Mouse (Mus musculus) neural tube, embryonic 15.5 days (tissue): ENCODE measurements at regions not wholly inside any gene's neighbourhood (a gene's known extent, or its start where the extent isn't known, plus 50 kb on each side); places are given as distances from the start of the nearest gene placed in this dataset.

Experiments used
- ATAC-seq: fragments of 200-750 bp; cut with Nextera tagmentation; 2 replicates; pipeline ENCODE4 v1.8.0; 2017; ENCODE audit warnings: mild to moderate bottlenecking, moderate TSS enrichment, moderate library complexity; ENCODE audit not compliant: low FRiP score
- H3K27ac ChIP-seq: fragments of 300-500 bp; sonication (generic); replicated peaks from 2 replicates; pipeline ENCODE4 v1.5.1; 2015; ENCODE audit warnings: mild to moderate bottlenecking, inconsistent platforms
- H3K27me3 ChIP-seq: fragments of 300-500 bp; sonication (generic); replicated peaks from 2 replicates; pipeline ENCODE4 v1.6.1; 2015; ENCODE audit warnings: inconsistent platforms
- H3K36me3 ChIP-seq: fragments of 300-500 bp; sonication (generic); 2 replicates; pipeline ENCODE4 v1.6.1; 2015; ENCODE audit warnings: inconsistent platforms
- H3K4me1 ChIP-seq: fragments of 300-500 bp; sonication (generic); 2 replicates; pipeline ENCODE4 v1.6.1; 2015; ENCODE audit warnings: inconsistent platforms
- H3K4me2 ChIP-seq: fragments of 300-500 bp; sonication (generic); 2 replicates; pipeline ENCODE4 v1.6.1; 2015; ENCODE audit warnings: inconsistent platforms, mild to moderate bottlenecking, moderate library complexity
- H3K4me3 ChIP-seq: fragments of 300-500 bp; sonication (generic); replicated peaks from 2 replicates; pipeline ENCODE4 v1.5.1; 2015; ENCODE audit warnings: mild to moderate bottlenecking, inconsistent platforms
- H3K9ac ChIP-seq: fragments of 300-500 bp; sonication (generic); replicated peaks from 2 replicates; pipeline ENCODE4 v1.6.1; 2015; ENCODE audit warnings: mild to moderate bottlenecking, inconsistent platforms
- H3K9me3 ChIP-seq: fragments of 300-500 bp; sonication (generic); replicated peaks from 2 replicates; pipeline ENCODE4 v1.6.1; 2016; ENCODE audit warnings: inconsistent platforms
- WGBS: fragments of 180-500 bp; shearing (Covaris S2); methylation state at CpG from one replicate; pipeline ENCODE4 v1.1.7; 2015; ENCODE audit warnings: mixed read lengths; 5-methylcytosine and 5-hydroxymethylcytosine counted together

GRCm38 (mm10) chr8:103921621-103922020 lies 179.8 kb upstream of the Cdh5 start:
- no peak overlapping the region for H3K27ac ChIP-seq
- H3K27me3 ChIP-seq: no peaks in the 10 kb centered on the region
- H3K4me1 ChIP-seq: no peaks in the 10 kb centered on the region
- no peak overlapping the region for H3K4me2 ChIP-seq
- H3K4me3 ChIP-seq: no peak overlapping the region
- no peak overlapping the region for H3K9ac ChIP-seq
- WGBS: 85% methylated on average over 4 of the region's 4 CpGs
- no peaks in the 10 kb centered on the region for H3K9me3 ChIP-seq
- no peaks in the 10 kb centered on the region for H3K36me3 ChIP-seq
- ATAC-seq: no peak

GRCm38 (mm10) chr8:103922746-103923145 lies 178.7 kb upstream of the Cdh5 start:
- Histone ChIP-seq H3K27ac (no peak overlapping the region), H3K27me3 (no peaks in the 10 kb centered on the region), H3K4me2 (no peak overlapping the region), H3K9ac (no peak overlapping the region), H3K4me1 (no peaks in the 10 kb centered on the region), H3K9me3 (no peaks in the 10 kb centered on the region), H3K36me3 (no peaks in the 10 kb centered on the region), H3K4me3 (no peak overlapping the region)
- no peak for ATAC-seq
- WGBS: 85% methylated on average over 2 of the region's 2 CpGs

GRCm38 (mm10) chr8:103932681-103933080 lies 168.7 kb upstream of the Cdh5 start:
- no peak for ATAC-seq
- no peak overlapping the region for H3K9ac ChIP-seq
- no peaks in the 10 kb centered on the region for H3K9me3 ChIP-seq
- 98% methylated on average over 1 of the region's 1 CpGs for WGBS
- no peak overlapping the region for H3K27ac ChIP-seq
- no peak overlapping the region for H3K4me3 ChIP-seq
- no peaks in the 10 kb centered on the region for H3K36me3 ChIP-seq
- H3K4me1 ChIP-seq: no peaks in the 10 kb centered on the region
- no peaks in the 10 kb centered on the region for H3K27me3 ChIP-seq
- H3K4me2 ChIP-seq: no peak overlapping the region

GRCm38 (mm10) chr8:103936491-103936890 lies 164.9 kb upstream of the Cdh5 start:
- H3K36me3 ChIP-seq: no peaks in the 10 kb centered on the region
- H3K27me3 ChIP-seq: no peaks in the 10 kb centered on the region
- H3K4me1 ChIP-seq: peaks cover 6% of the 10 kb centered on the region
- H3K27ac ChIP-seq: no peak overlapping the region
- no peak overlapping the region for H3K9ac ChIP-seq
- 62% methylated on average over 3 of the region's 3 CpGs for WGBS
- H3K9me3 ChIP-seq: no peaks in the 10 kb centered on the region
- no peak overlapping the region for H3K4me2 ChIP-seq
- no peak for ATAC-seq
- H3K4me3 ChIP-seq: no peak overlapping the region

- Histone ChIP-seq H3K36me3 (no peaks in the 10 kb centered on the region), H3K9ac (no peak overlapping the region), H3K4me3 (no peak overlapping the region), H3K27ac (no peak overlapping the region), H3K9me3 (no peaks in the 10 kb centered on the region), H3K4me1 (peaks cover 6% of the 10 kb centered on the region), H3K4me2 (no peak overlapping the region), H3K27me3 (no peaks in the 10 kb centered on the region)
- 39% methylated on average over 11 of the region's 11 CpGs for WGBS
- ATAC-seq: peak; percentile 72; the same call in 1 of the 2 replicates
These were observed 162.9 kb upstream of the Cdh5 start for GRCm38 (mm10) chr8:103938283-103939230.

- WGBS: 88% methylated on average over 6 of the region's 6 CpGs
- H3K27me3 ChIP-seq: no peaks in the 10 kb centered on the region
- ATAC-seq: no peak
- no peaks in the 10 kb centered on the region for H3K36me3 ChIP-seq
- H3K4me3 ChIP-seq: no peak overlapping the region
- H3K27ac ChIP-seq: no peak overlapping the region
- H3K4me1 ChIP-seq: peaks cover 6% of the 10 kb centered on the region
- H3K9me3 ChIP-seq: no peaks in the 10 kb centered on the region
- no peak overlapping the region for H3K9ac ChIP-seq
- H3K4me2 ChIP-seq: no peak overlapping the region
These were observed 160.4 kb upstream of the Cdh5 start for GRCm38 (mm10) chr8:103940958-103941532.

- Histone ChIP-seq H3K9me3 (no peaks in the 10 kb centered on the region), H3K4me3 (no peak overlapping the region), H3K36me3 (no peaks in the 10 kb centered on the region), H3K27ac (no peak overlapping the region), H3K4me1 (no peaks in the 10 kb centered on the region), H3K9ac (no peak overlapping the region), H3K4me2 (no peak overlapping the region), H3K27me3 (no peaks in the 10 kb centered on the region)
- ATAC-seq: no peak
- 80% methylated on average over 5 of the region's 5 CpGs for WGBS
These were observed 153.0 kb upstream of the Cdh5 start for GRCm38 (mm10) chr8:103948474-103948873.

GRCm38 (mm10) chr8:103950460-103950859 lies 151.0 kb upstream of the Cdh5 start:
- ATAC-seq: no peak
- H3K9ac ChIP-seq: no peak overlapping the region
- H3K27me3 ChIP-seq: no peaks in the 10 kb centered on the region
- H3K27ac ChIP-seq: no peak overlapping the region
- no peaks in the 10 kb centered on the region for H3K9me3 ChIP-seq
- no peaks in the 10 kb centered on the region for H3K4me1 ChIP-seq
- H3K4me3 ChIP-seq: no peak overlapping the region
- H3K36me3 ChIP-seq: no peaks in the 10 kb centered on the region
- H3K4me2 ChIP-seq: no peak overlapping the region
- 78% methylated on average over 4 of the region's 4 CpGs for WGBS

GRCm38 (mm10) chr8:103953586-103953985 lies 147.8 kb upstream of the Cdh5 start:
- Histone ChIP-seq H3K9me3 (no peaks in the 10 kb centered on the region), H3K36me3 (no peaks in the 10 kb centered on the region), H3K27ac (no peak overlapping the region), H3K4me1 (no peaks in the 10 kb centered on the region), H3K4me3 (no peak overlapping the region), H3K9ac (no peak overlapping the region), H3K27me3 (no peaks in the 10 kb centered on the region), H3K4me2 (no peak overlapping the region)
- WGBS: 97% methylated on average over 2 of the region's 2 CpGs
- no peak for ATAC-seq

GRCm38 (mm10) chr8:103955568-103956260 lies 145.7 kb upstream of the Cdh5 start:
- no peak overlapping the region for H3K4me3 ChIP-seq
- no peak overlapping the region for H3K9ac ChIP-seq
- no peaks in the 10 kb centered on the region for H3K9me3 ChIP-seq
- no peak overlapping the region for H3K4me2 ChIP-seq
- no peak overlapping the region for H3K27ac ChIP-seq
- no peak for ATAC-seq
- H3K27me3 ChIP-seq: no peaks in the 10 kb centered on the region
- 82% methylated on average over 4 of the region's 4 CpGs for WGBS
- H3K36me3 ChIP-seq: no peaks in the 10 kb centered on the region
- no peaks in the 10 kb centered on the region for H3K4me1 ChIP-seq

- no peak overlapping the region for H3K9ac ChIP-seq
- H3K4me1 ChIP-seq: 0 out of 2 replicates have a peak, but pooled peaks cover 3% of the 10 kb centered on the region
- no peak overlapping the region for H3K4me3 ChIP-seq
- H3K27ac ChIP-seq: no peak overlapping the region
- H3K27me3 ChIP-seq: no peaks in the 10 kb centered on the region
- ATAC-seq: no peak
- no peaks in the 10 kb centered on the region for H3K9me3 ChIP-seq
- no peaks in the 10 kb centered on the region for H3K36me3 ChIP-seq
- H3K4me2 ChIP-seq: no peak overlapping the region
- WGBS: 38% methylated on average over 7 of the region's 7 CpGs
These were observed 137.0 kb upstream of the Cdh5 start for GRCm38 (mm10) chr8:103964293-103964918.
